Mouse (Mus musculus): ENCODE data around the gene Fam209. TPM values are rescaled to one million over a fixed set of nuclear protein-coding genes. Genes with fewer than 3 reads are reported as not detected.

The Fam209 gene
- polyA plus RNA-seq, 1 experiment from 2014 or later: not detected

- Histone ChIP-seq H3K4me1 (replicated peaks; ENCODE audit: insufficient read depth, low read length) (no peaks in the 10 kb centered on the region), H3K9me3 (replicated peaks; ENCODE audit: low read length) (no peaks in the 10 kb centered on the region), H3K27me3 (ENCODE audit: insufficient read depth, low read length) (no peaks in the 10 kb centered on the region), H3K4me3 (replicated peaks; ENCODE audit: low read depth, low read length) (no peak within 1 kb of the TSS), H3K9ac (ENCODE audit: low read depth, low read length) (no peak within 1 kb of the TSS), H3K27ac (no peak within 1 kb of the TSS), H3K4me2 (ENCODE audit: low read length) (no peak within 1 kb of the TSS), H3K36me3 (ENCODE audit: insufficient read depth, low read length) (peaks cover 26% of the 10 kb centered on the region)
- TF ChIP-seq CTCF (IDR thresholded peaks at IDR 0.05; ENCODE audit: low read depth): no peak
- DNase-seq (ENCODE audit: low spot score) (no peak), ATAC-seq (replicated peaks; ENCODE audit: low FRiP score, low read depth) (no peak)
- 88% methylated on average over 11 of the region's 11 CpGs for WGBS
These were observed 13.8 kb upstream of the Fam209 start, which contains the start of gene Gcnt7 for GRCm38 (mm10) chr2:172458496-172458895. Gene Gcnt7, minus strand, starts transcription at chr2:172458596.

- 76% methylated on average over 2 of the region's 2 CpGs for WGBS
- no peak for ATAC-seq (replicated peaks; ENCODE audit: low FRiP score, low read depth)
- Histone ChIP-seq H3K27me3 (ENCODE audit: insufficient read depth, low read length) (no peaks in the 10 kb centered on the region), H3K9me3 (replicated peaks; ENCODE audit: low read length) (no peaks in the 10 kb centered on the region), H3K27ac (no peak overlapping the region), H3K36me3 (ENCODE audit: insufficient read depth, low read length) (peaks cover 22% of the 10 kb centered on the region), H3K4me2 (ENCODE audit: low read length) (no peak overlapping the region), H3K4me1 (replicated peaks; ENCODE audit: insufficient read depth, low read length) (no peaks in the 10 kb centered on the region), H3K9ac (ENCODE audit: low read depth, low read length) (no peak overlapping the region), H3K4me3 (replicated peaks; ENCODE audit: low read depth, low read length) (no peak overlapping the region)
- no peak for DNase-seq (ENCODE audit: low spot score)
- no peak for TF ChIP-seq CTCF (IDR thresholded peaks at IDR 0.05; ENCODE audit: low read depth)
These were observed 11.7 kb upstream of the Fam209 start for GRCm38 (mm10) chr2:172460647-172461046.

- Histone ChIP-seq H3K4me2 (ENCODE audit: low read length) (no peak overlapping the region), H3K4me1 (replicated peaks; ENCODE audit: insufficient read depth, low read length) (no peaks in the 10 kb centered on the region), H3K36me3 (ENCODE audit: insufficient read depth, low read length) (peaks cover 25% of the 10 kb centered on the region), H3K9ac (ENCODE audit: low read depth, low read length) (no peak overlapping the region), H3K27me3 (ENCODE audit: insufficient read depth, low read length) (no peaks in the 10 kb centered on the region), H3K4me3 (replicated peaks; ENCODE audit: low read depth, low read length) (no peak overlapping the region), H3K27ac (no peak overlapping the region), H3K9me3 (replicated peaks; ENCODE audit: low read length) (no peaks in the 10 kb centered on the region)
- TF ChIP-seq CTCF (IDR thresholded peaks at IDR 0.05; ENCODE audit: low read depth): no peak
- 88% methylated on average over 4 of the region's 4 CpGs for WGBS
- no peak for ATAC-seq (replicated peaks; ENCODE audit: low FRiP score, low read depth)
- no peak for DNase-seq (ENCODE audit: low spot score)
These were observed 9.5 kb upstream of the Fam209 start for GRCm38 (mm10) chr2:172462813-172463212.

- WGBS: 91% methylated on average over 11 of the region's 11 CpGs
These were observed 5.7 kb upstream of the Fam209 start for GRCm38 (mm10) chr2:172466427-172467132.

GRCm38 (mm10) chr2:172467206-172467605 is 5.1 kb upstream of the Fam209 start:
- H3K27me3 ChIP-seq (ENCODE audit: insufficient read depth, low read length): no peaks in the 10 kb centered on the region
- H3K9me3 ChIP-seq (replicated peaks; ENCODE audit: low read length): no peaks in the 10 kb centered on the region
- no peaks in the 10 kb centered on the region for H3K4me1 ChIP-seq (replicated peaks; ENCODE audit: insufficient read depth, low read length)
- H3K36me3 ChIP-seq (ENCODE audit: insufficient read depth, low read length): peaks cover 30% of the 10 kb centered on the region
- H3K4me2 ChIP-seq (ENCODE audit: low read length): no peak overlapping the region
- H3K9ac ChIP-seq (ENCODE audit: low read depth, low read length): no peak overlapping the region
- no peak overlapping the region for H3K27ac ChIP-seq
- no peak for DNase-seq (ENCODE audit: low spot score)
- ATAC-seq (replicated peaks; ENCODE audit: low FRiP score, low read depth): no peak
- no peak for TF ChIP-seq CTCF (IDR thresholded peaks at IDR 0.05; ENCODE audit: low read depth)
- WGBS: 96% methylated on average over 5 of the region's 5 CpGs
- H3K4me3 ChIP-seq (replicated peaks; ENCODE audit: low read depth, low read length): no peak overlapping the region

More at GRCm38 (mm10) chr2:172466427-172467132, 5.7 kb upstream of the Fam209 start:
- Histone ChIP-seq H3K9ac (ENCODE audit: low read depth, low read length) (no peak overlapping the region), H3K4me2 (ENCODE audit: low read length) (no peak overlapping the region), H3K36me3 (ENCODE audit: insufficient read depth, low read length) (peaks cover 32% of the 10 kb centered on the region), H3K27me3 (ENCODE audit: insufficient read depth, low read length) (no peaks in the 10 kb centered on the region), H3K4me3 (replicated peaks; ENCODE audit: low read depth, low read length) (no peak overlapping the region), H3K9me3 (replicated peaks; ENCODE audit: low read length) (no peaks in the 10 kb centered on the region), H3K4me1 (replicated peaks; ENCODE audit: insufficient read depth, low read length) (no peaks in the 10 kb centered on the region), H3K27ac (no peak overlapping the region)
- DNase-seq (ENCODE audit: low spot score) (no peak), ATAC-seq (replicated peaks; ENCODE audit: low FRiP score, low read depth) (no peak)
- TF ChIP-seq CTCF (IDR thresholded peaks at IDR 0.05; ENCODE audit: low read depth): no peak

- DNase-seq (ENCODE audit: low spot score) (no peak), ATAC-seq (replicated peaks; ENCODE audit: low FRiP score, low read depth) (no peak)
- Histone ChIP-seq H3K27me3 (ENCODE audit: insufficient read depth, low read length) (no peaks in the 10 kb centered on the region), H3K4me3 (replicated peaks; ENCODE audit: low read depth, low read length) (no peak overlapping the region), H3K4me2 (ENCODE audit: low read length) (no peak overlapping the region), H3K9ac (ENCODE audit: low read depth, low read length) (no peak overlapping the region), H3K36me3 (ENCODE audit: insufficient read depth, low read length) (peaks cover 30% of the 10 kb centered on the region), H3K27ac (no peak overlapping the region), H3K4me1 (replicated peaks; ENCODE audit: insufficient read depth, low read length) (no peaks in the 10 kb centered on the region; the same call in 1 of the 2 replicates), H3K9me3 (replicated peaks; ENCODE audit: low read length) (no peaks in the 10 kb centered on the region)
- WGBS: 88% methylated on average over 11 of the region's 11 CpGs
- no peak for TF ChIP-seq CTCF (IDR thresholded peaks at IDR 0.05; ENCODE audit: low read depth)
These were observed 3.9 kb upstream of the Fam209 start for GRCm38 (mm10) chr2:172468346-172468819.
